Mouse (Mus musculus) G1E (cell line): ENCODE results near the gene Ccdc148.

Experiments used
- CTCF ChIP-seq: IDR thresholded peaks from 2 replicates; pipeline ENCODE4 v1.5.1; 2012; ENCODE audit warnings: low read depth, low read length, inconsistent platforms, mixed read lengths
- GATA1 ChIP-seq: IDR thresholded peaks from 2 replicates; pipeline ENCODE4 v1.6.1; 2012; ENCODE audit warnings: borderline replicate concordance, low read length, inconsistent platforms, mixed read lengths
- GATA2 ChIP-seq: IDR thresholded peaks from 2 replicates; pipeline ENCODE4 v1.6.1; 2012; ENCODE audit warnings: low read depth, low read length, inconsistent platforms, borderline replicate concordance

DNA sequence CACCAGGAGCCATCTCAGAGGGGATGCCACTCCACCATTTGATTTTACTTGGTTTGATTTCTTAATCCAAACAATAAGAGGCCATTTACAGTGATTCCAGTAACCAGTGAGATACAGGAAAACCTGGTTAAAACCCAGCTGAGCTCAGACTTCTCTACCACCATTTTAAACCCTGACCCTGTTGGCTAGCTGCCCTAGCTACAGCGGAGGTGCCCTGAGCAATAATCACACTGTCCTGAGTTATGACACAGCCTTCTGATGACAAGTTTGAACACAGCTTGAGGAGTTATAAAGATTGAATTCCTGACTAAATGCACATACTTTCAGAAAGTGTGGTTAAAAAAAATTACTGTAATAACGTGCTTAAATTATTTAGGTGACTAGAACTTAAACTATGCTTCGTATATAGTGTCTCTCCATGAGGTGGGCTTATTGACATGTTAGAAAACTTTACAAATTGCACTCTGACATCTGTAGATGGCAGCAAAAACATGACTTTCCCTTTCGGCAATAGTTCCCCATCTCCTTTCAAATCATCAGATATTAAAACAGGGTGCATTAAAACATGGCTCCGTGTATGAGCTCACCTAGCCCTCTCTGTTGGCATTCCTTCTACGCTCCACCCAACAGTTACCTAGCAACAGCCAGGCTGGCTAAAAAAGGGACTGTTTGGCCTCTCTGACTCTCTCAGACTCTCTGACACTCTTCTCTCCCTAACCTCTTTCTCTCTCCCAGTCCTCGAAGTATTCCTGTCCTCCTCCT, 330.3 kb downstream of the Ccdc148 start:
- TF ChIP-seq CTCF, result no peak
- TF ChIP-seq GATA1, result no peak
- TF ChIP-seq GATA2, result no peak
